Mouse (Mus musculus): Measurements from ENCODE around the gene Taok2. TPM values are rescaled to one million over a fixed set of nuclear protein-coding genes. Genes with fewer than 3 reads are reported as not detected.
"Not testable (repeated sequence)": the region's sequence is repeated elsewhere in the genome, so short reads cannot be mapped to it uniquely, and the experiment has no call there.

Taok2 gene
- polyA plus RNA-seq, 1 experiment from 2014 or later = 36.4 TPM

DNA sequence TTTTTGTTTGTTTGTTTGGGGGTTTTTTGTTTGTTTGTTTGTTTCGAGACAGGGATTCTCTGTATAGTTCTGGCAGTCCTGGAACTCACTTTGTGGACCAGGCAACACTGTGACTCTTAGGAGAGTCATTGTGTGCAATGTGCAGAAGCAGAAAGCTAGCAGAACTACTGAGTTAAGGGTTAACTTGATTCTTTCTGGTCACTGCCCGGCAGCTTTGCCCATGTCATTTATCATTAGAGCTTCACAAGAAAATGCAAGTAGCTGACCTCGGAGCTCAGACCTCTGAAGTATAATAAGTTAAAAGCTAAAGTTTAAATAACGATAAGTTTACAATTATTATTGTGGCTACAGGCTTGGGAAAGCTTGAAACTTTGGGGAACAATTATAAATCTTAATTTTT, 33.9 kb upstream of the Taok2 start:
- not testable (repeated sequence) for H3K4me3 ChIP-seq (replicated peaks; ENCODE audit: low read length); H3K4me2 ChIP-seq (replicated peaks); H3K27me3 ChIP-seq (ENCODE audit: control insufficient read depth, insufficient read depth, low read length); DNase-seq (ENCODE audit: low spot score); ATAC-seq (ENCODE audit: low FRiP score); H3K36me3 ChIP-seq (replicated peaks; ENCODE audit: control insufficient read depth, insufficient read depth); H3K4me1 ChIP-seq (replicated peaks; ENCODE audit: control insufficient read depth, insufficient read depth, low read length); H3K9me3 ChIP-seq (ENCODE audit: control insufficient read depth, low read length); H3K27ac ChIP-seq; H3K9ac ChIP-seq
- 21% methylated on average over 4 of the region's 4 CpGs for WGBS

DNA sequence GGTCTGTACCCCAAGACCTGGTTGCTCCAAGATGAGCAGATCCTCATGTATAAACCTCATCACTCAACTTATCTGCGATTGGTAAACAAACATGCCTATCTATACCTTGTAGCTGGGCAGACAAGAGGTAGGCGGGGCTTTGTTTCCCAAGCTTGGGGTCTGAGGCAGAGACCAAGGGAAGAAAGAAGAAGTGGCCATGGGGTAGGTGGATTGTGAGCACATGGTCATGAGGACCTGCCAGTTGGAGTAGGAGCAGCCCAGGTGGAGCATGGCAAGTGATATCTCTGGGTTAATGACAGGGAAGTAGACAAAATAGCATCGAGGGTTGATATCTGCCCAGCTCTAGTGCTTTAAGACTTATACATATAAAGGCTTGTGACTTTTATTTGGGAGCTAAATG, 30.3 kb upstream of the Taok2 start:
- 92% methylated on average over 3 of the region's 3 CpGs for WGBS
- Histone ChIP-seq H3K27me3 (ENCODE audit: control insufficient read depth, insufficient read depth, low read length) (no peaks in the 10 kb centered on the region), H3K27ac (no peak overlapping the region), H3K9ac (no peak overlapping the region), H3K4me3 (replicated peaks; ENCODE audit: low read length) (no peak overlapping the region), H3K9me3 (ENCODE audit: control insufficient read depth, low read length) (no peaks in the 10 kb centered on the region), H3K36me3 (replicated peaks; ENCODE audit: control insufficient read depth, insufficient read depth) (no peaks in the 10 kb centered on the region), H3K4me1 (replicated peaks; ENCODE audit: control insufficient read depth, insufficient read depth, low read length) (no peaks in the 10 kb centered on the region), H3K4me2 (replicated peaks) (no peak overlapping the region)
- ATAC-seq (ENCODE audit: low FRiP score) (no peak), DNase-seq (ENCODE audit: low spot score) (no peak)

GRCm38 (mm10) chr7:126905590-126905989, 21.1 kb upstream of the Taok2 start:
- Histone ChIP-seq H3K9me3 (ENCODE audit: control insufficient read depth, low read length) (no peaks in the 10 kb centered on the region), H3K4me3 (replicated peaks; ENCODE audit: low read length) (no peak overlapping the region), H3K27me3 (ENCODE audit: control insufficient read depth, insufficient read depth, low read length) (no peaks in the 10 kb centered on the region), H3K9ac (no peak overlapping the region), H3K27ac (no peak overlapping the region), H3K4me1 (replicated peaks; ENCODE audit: control insufficient read depth, insufficient read depth, low read length) (no peaks in the 10 kb centered on the region), H3K4me2 (replicated peaks) (no peak overlapping the region), H3K36me3 (replicated peaks; ENCODE audit: control insufficient read depth, insufficient read depth) (no peaks in the 10 kb centered on the region)
- WGBS = 89% methylated on average over 3 of the region's 3 CpGs
- ATAC-seq (ENCODE audit: low FRiP score) (no peak), DNase-seq (ENCODE audit: low spot score) (no peak)

GRCm38 (mm10) chr7:126899781-126900180, 15.3 kb upstream of the Taok2 start:
- not testable (repeated sequence) for H3K36me3 ChIP-seq (replicated peaks; ENCODE audit: control insufficient read depth, insufficient read depth); H3K27ac ChIP-seq; H3K9ac ChIP-seq; H3K4me2 ChIP-seq (replicated peaks); ATAC-seq (ENCODE audit: low FRiP score); H3K9me3 ChIP-seq (ENCODE audit: control insufficient read depth, low read length); H3K27me3 ChIP-seq (ENCODE audit: control insufficient read depth, insufficient read depth, low read length); DNase-seq (ENCODE audit: low spot score); H3K4me3 ChIP-seq (replicated peaks; ENCODE audit: low read length)
- H3K4me1 ChIP-seq (replicated peaks; ENCODE audit: control insufficient read depth, insufficient read depth, low read length) = peaks cover 14% of the 10 kb centered on the region; the same call in 1 of the 2 replicates
- WGBS = 95% methylated on average over 7 of the region's 9 CpGs

DNA sequence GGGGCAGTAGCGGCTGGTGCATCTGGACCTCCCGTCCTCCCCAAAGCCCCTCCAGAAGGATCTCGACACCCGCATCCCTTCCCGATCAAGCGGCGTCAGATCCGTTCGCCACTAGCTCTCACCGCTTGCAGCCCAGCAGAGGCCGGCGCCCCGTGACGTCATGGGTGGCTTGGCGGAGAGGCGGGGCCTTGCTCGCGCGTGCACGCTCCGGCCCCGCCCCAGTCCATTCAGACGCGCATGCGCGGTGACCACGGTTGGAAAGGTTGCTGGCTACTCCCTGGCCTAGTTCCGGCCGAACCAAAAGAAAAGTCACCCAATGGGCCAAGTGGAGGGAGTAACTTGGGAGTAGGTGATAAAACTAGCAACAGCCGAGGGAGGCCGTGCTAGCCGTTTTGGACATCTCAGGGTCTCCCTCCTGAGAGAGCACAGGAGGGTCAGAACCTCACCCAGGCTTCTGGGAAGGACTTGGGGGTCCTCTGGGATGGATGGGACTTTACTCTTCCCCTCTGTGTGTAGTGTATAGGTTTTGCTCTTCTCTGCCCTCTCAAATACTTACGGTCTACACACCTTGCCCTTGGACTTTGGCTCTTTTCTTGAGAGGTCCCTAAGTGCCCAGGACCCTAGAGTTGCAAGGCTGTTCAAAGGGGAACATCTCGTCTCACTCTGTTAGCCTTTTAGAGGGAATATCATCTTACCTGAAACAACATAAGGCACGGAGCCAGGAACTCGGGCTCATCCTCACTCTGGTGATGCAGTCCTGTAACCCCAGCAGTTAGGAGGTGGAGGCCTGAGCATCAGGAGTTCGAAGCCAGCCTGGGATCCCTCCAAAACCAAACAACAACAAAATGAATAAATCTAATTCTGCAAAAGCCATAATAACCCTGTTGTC, 13.8 kb upstream of the Taok2 start:
- Histone ChIP-seq H3K36me3 (replicated peaks; ENCODE audit: control insufficient read depth, insufficient read depth) (no peaks in the 10 kb centered on the region), H3K9me3 (ENCODE audit: control insufficient read depth, low read length) (no peaks in the 10 kb centered on the region), H3K9ac (peak overlapping the region; percentile 80), H3K4me1 (replicated peaks; ENCODE audit: control insufficient read depth, insufficient read depth, low read length) (peaks cover 14% of the 10 kb centered on the region; the same call in 1 of the 2 replicates), H3K27me3 (ENCODE audit: control insufficient read depth, insufficient read depth, low read length) (no peaks in the 10 kb centered on the region), H3K4me3 (replicated peaks; ENCODE audit: low read length) (peak overlapping the region; percentile 53), H3K27ac (peak overlapping the region; percentile 88), H3K4me2 (replicated peaks) (peak overlapping the region; percentile 60)
- ATAC-seq (ENCODE audit: low FRiP score) (peak; percentile 91), DNase-seq (ENCODE audit: low spot score) (peak; percentile 95)
- 12% methylated on average over 37 of the region's 37 CpGs for WGBS

DNA sequence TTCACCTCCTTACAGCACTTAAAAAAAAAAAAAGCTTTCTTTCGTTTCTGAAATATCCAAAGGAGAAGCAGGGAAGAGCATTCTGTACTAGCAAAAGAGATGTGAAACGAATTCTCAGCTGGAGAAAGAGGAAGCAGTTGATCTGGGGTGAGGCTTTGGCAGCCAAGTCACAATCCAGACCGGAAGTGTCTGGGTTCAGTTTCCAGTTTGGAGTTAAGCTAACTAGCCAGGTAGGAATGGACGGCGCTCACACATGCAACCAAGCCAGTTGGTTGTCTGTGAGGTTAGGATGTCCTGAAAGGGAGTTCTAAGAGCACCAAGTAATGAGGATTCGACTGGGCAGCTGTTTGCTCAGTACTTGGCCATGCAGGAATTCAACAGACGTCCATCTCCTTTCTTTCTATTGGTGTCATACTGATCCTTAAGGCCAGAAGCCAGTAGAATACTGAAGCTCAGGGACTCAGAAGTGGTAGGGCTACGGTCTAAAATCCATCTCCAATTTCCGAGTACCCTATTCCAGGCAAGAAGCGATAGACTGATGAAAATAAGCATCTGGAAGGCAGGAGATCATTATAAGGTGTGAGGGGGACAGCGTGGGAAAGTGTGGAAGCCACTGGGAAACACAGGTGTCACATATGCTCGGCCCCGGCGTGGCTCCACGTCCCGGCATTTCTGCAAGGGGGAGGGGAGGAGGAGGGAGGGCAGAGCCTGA, 13.0 kb upstream of the Taok2 start:
- peak overlapping the region; percentile 80 for H3K9ac ChIP-seq
- peak overlapping the region; percentile 53 for H3K4me3 ChIP-seq (replicated peaks; ENCODE audit: low read length)
- H3K36me3 ChIP-seq (replicated peaks; ENCODE audit: control insufficient read depth, insufficient read depth) = no peaks in the 10 kb centered on the region
- WGBS = 27% methylated on average over 14 of the region's 16 CpGs
- H3K4me2 ChIP-seq (replicated peaks) = peak overlapping the region; percentile 60
- DNase-seq (ENCODE audit: low spot score) = peak; percentile 29
- peaks cover 14% of the 10 kb centered on the region; the same call in 1 of the 2 replicates for H3K4me1 ChIP-seq (replicated peaks; ENCODE audit: control insufficient read depth, insufficient read depth, low read length)
- no peak; the same call in 1 of the 2 replicates for ATAC-seq (ENCODE audit: low FRiP score)
- no peaks in the 10 kb centered on the region for H3K27me3 ChIP-seq (ENCODE audit: control insufficient read depth, insufficient read depth, low read length)
- no peaks in the 10 kb centered on the region for H3K9me3 ChIP-seq (ENCODE audit: control insufficient read depth, low read length)
- peak overlapping the region; percentile 88 for H3K27ac ChIP-seq

- H3K4me2 ChIP-seq (replicated peaks) = 0 out of 2 replicates have a peak overlapping the region, but pooled peaks have one; percentile 60
- H3K4me1 ChIP-seq (replicated peaks; ENCODE audit: control insufficient read depth, insufficient read depth, low read length) = peaks cover 14% of the 10 kb centered on the region; the same call in 1 of the 2 replicates
- no peak overlapping the region for H3K27ac ChIP-seq
- 87% methylated on average over 5 of the region's 5 CpGs for WGBS
- no peaks in the 10 kb centered on the region for H3K27me3 ChIP-seq (ENCODE audit: control insufficient read depth, insufficient read depth, low read length)
- no peaks in the 10 kb centered on the region for H3K36me3 ChIP-seq (replicated peaks; ENCODE audit: control insufficient read depth, insufficient read depth)
- 0 out of 2 replicates have a peak overlapping the region, but pooled peaks have one; percentile 80 for H3K9ac ChIP-seq
- ATAC-seq (ENCODE audit: low FRiP score) (no peak), DNase-seq (ENCODE audit: low spot score) (no peak)
- no peak overlapping the region for H3K4me3 ChIP-seq (replicated peaks; ENCODE audit: low read length)
- H3K9me3 ChIP-seq (ENCODE audit: control insufficient read depth, low read length) = no peaks in the 10 kb centered on the region
Measured at GRCm38 (mm10) chr7:126896912-126897311, 12.4 kb upstream of the Taok2 start.

- 46% methylated on average over 7 of the region's 7 CpGs for WGBS
- Histone ChIP-seq H3K27ac (no peak overlapping the region), H3K36me3 (replicated peaks; ENCODE audit: control insufficient read depth, insufficient read depth) (peaks cover 20% of the 10 kb centered on the region), H3K4me2 (replicated peaks) (no peak overlapping the region), H3K9ac (no peak overlapping the region), H3K9me3 (ENCODE audit: control insufficient read depth, low read length) (no peaks in the 10 kb centered on the region), H3K4me3 (replicated peaks; ENCODE audit: low read length) (no peak overlapping the region), H3K27me3 (ENCODE audit: control insufficient read depth, insufficient read depth, low read length) (no peaks in the 10 kb centered on the region), H3K4me1 (replicated peaks; ENCODE audit: control insufficient read depth, insufficient read depth, low read length) (no peaks in the 10 kb centered on the region)
- DNase-seq (ENCODE audit: low spot score) = no peak
- ATAC-seq (ENCODE audit: low FRiP score) = no peak
Measured at GRCm38 (mm10) chr7:126888852-126889251, 4.3 kb upstream of the Taok2 start.

- no peak overlapping the region for H3K4me2 ChIP-seq (replicated peaks)
- no peak overlapping the region for H3K9ac ChIP-seq
- DNase-seq (ENCODE audit: low spot score) (no peak), ATAC-seq (ENCODE audit: low FRiP score) (no peak)
- H3K4me1 ChIP-seq (replicated peaks; ENCODE audit: control insufficient read depth, insufficient read depth, low read length) = peaks cover 11% of the 10 kb centered on the region
- no peaks in the 10 kb centered on the region for H3K9me3 ChIP-seq (ENCODE audit: control insufficient read depth, low read length)
- peaks cover 20% of the 10 kb centered on the region for H3K36me3 ChIP-seq (replicated peaks; ENCODE audit: control insufficient read depth, insufficient read depth)
- H3K27me3 ChIP-seq (ENCODE audit: control insufficient read depth, insufficient read depth, low read length) = no peaks in the 10 kb centered on the region
- H3K27ac ChIP-seq = no peak overlapping the region
- 84% methylated on average over 5 of the region's 5 CpGs for WGBS
- no peak overlapping the region for H3K4me3 ChIP-seq (replicated peaks; ENCODE audit: low read length)
Measured at GRCm38 (mm10) chr7:126887281-126887680, 2.8 kb upstream of the Taok2 start.

Data from hindbrain, embryonic 14.5 days (tissue).